Mouse (Mus musculus): ENCODE data around the gene Kif19a. TPM values are rescaled to one million over a fixed set of nuclear protein-coding genes. Genes with fewer than 3 reads are reported as not detected.

Kif19a gene
- polyA plus RNA-seq, 1 experiment from 2014 or later: 0.09 TPM

- ATAC-seq (ENCODE audit: low FRiP score, low read depth): no peak
- 71% methylated on average over 4 of the region's 4 CpGs for WGBS
- Histone ChIP-seq H3K27me3 (peaks cover 10% of the 10 kb centered on the region; the same call in 1 of the 2 replicates), H3K4me2 (replicated peaks) (no peak overlapping the region), H3K4me3 (no peak overlapping the region), H3K36me3 (no peaks in the 10 kb centered on the region), H3K9me3 (no peaks in the 10 kb centered on the region), H3K4me1 (peaks cover 21% of the 10 kb centered on the region), H3K27ac (no peak overlapping the region), H3K9ac (no peak overlapping the region)
Observed at GRCm38 (mm10) chr11:114731711-114732110, 33.5 kb upstream of the Kif19a start.

GRCm38 (mm10) chr11:114732890-114733289 is 32.3 kb upstream of the Kif19a start:
- H3K4me2 ChIP-seq (replicated peaks): no peak overlapping the region
- H3K27ac ChIP-seq: no peak overlapping the region
- 78% methylated on average over 22 of the region's 22 CpGs for WGBS
- H3K9me3 ChIP-seq: no peaks in the 10 kb centered on the region
- H3K36me3 ChIP-seq: no peaks in the 10 kb centered on the region
- H3K4me3 ChIP-seq: no peak overlapping the region
- peaks cover 11% of the 10 kb centered on the region; the same call in 1 of the 2 replicates for H3K4me1 ChIP-seq
- ATAC-seq (ENCODE audit: low FRiP score, low read depth): no peak
- peaks cover 5% of the 10 kb centered on the region; the same call in 1 of the 2 replicates for H3K27me3 ChIP-seq
- no peak overlapping the region for H3K9ac ChIP-seq

- Histone ChIP-seq H3K4me3 (no peak overlapping the region), H3K4me2 (replicated peaks) (no peak overlapping the region), H3K27me3 (no peaks in the 10 kb centered on the region; the same call in 1 of the 2 replicates), H3K4me1 (peaks cover 9% of the 10 kb centered on the region; the same call in 1 of the 2 replicates), H3K9ac (no peak overlapping the region), H3K27ac (no peak overlapping the region), H3K9me3 (no peaks in the 10 kb centered on the region), H3K36me3 (no peaks in the 10 kb centered on the region)
- no peak for ATAC-seq (ENCODE audit: low FRiP score, low read depth)
- WGBS: 81% methylated on average over 2 of the region's 2 CpGs
Observed at GRCm38 (mm10) chr11:114736111-114736510, 29.1 kb upstream of the Kif19a start.

GRCm38 (mm10) chr11:114736913-114737624 is 28.1 kb upstream of the Kif19a start:
- Histone ChIP-seq H3K4me3 (no peak overlapping the region), H3K9me3 (no peaks in the 10 kb centered on the region), H3K27ac (no peak overlapping the region), H3K4me2 (replicated peaks) (no peak overlapping the region), H3K27me3 (no peaks in the 10 kb centered on the region; the same call in 1 of the 2 replicates), H3K36me3 (no peaks in the 10 kb centered on the region), H3K4me1 (peaks cover 9% of the 10 kb centered on the region; the same call in 1 of the 2 replicates), H3K9ac (peak overlapping the region; percentile 13; the same call in 1 of the 2 replicates)
- WGBS: 34% methylated on average over 11 of the region's 11 CpGs
- no peak for ATAC-seq (ENCODE audit: low FRiP score, low read depth)

GRCm38 (mm10) chr11:114740598-114740997 is 24.6 kb upstream of the Kif19a start:
- WGBS: 39% methylated on average over 10 of the region's 10 CpGs
- Histone ChIP-seq H3K27ac (no peak overlapping the region), H3K4me1 (peaks cover 9% of the 10 kb centered on the region; the same call in 1 of the 2 replicates), H3K9ac (no peak overlapping the region), H3K36me3 (no peaks in the 10 kb centered on the region), H3K4me2 (replicated peaks) (no peak overlapping the region), H3K9me3 (no peaks in the 10 kb centered on the region), H3K27me3 (peaks cover 9% of the 10 kb centered on the region), H3K4me3 (no peak overlapping the region)
- ATAC-seq (ENCODE audit: low FRiP score, low read depth): no peak

- no peaks in the 10 kb centered on the region for H3K9me3 ChIP-seq
- H3K4me2 ChIP-seq (replicated peaks): no peak overlapping the region
- 62% methylated on average over 6 of the region's 6 CpGs for WGBS
- no peaks in the 10 kb centered on the region for H3K36me3 ChIP-seq
- no peak for ATAC-seq (ENCODE audit: low FRiP score, low read depth)
- peaks cover 9% of the 10 kb centered on the region; the same call in 1 of the 2 replicates for H3K4me1 ChIP-seq
- no peak overlapping the region for H3K9ac ChIP-seq
- H3K4me3 ChIP-seq: no peak overlapping the region
- H3K27ac ChIP-seq: no peak overlapping the region
- peaks cover 9% of the 10 kb centered on the region for H3K27me3 ChIP-seq
Observed at GRCm38 (mm10) chr11:114741451-114741850, 23.7 kb upstream of the Kif19a start.

- H3K9me3 ChIP-seq: no peaks in the 10 kb centered on the region
- H3K9ac ChIP-seq: no peak overlapping the region
- H3K4me3 ChIP-seq: no peak overlapping the region
- peaks cover 9% of the 10 kb centered on the region for H3K27me3 ChIP-seq
- ATAC-seq (ENCODE audit: low FRiP score, low read depth): peak; percentile 75
- no peaks in the 10 kb centered on the region for H3K36me3 ChIP-seq
- peak overlapping the region; percentile 51 for H3K4me2 ChIP-seq (replicated peaks)
- WGBS: 2% methylated on average over 12 of the region's 12 CpGs
- no peak overlapping the region for H3K27ac ChIP-seq
- peaks cover 5% of the 10 kb centered on the region; the same call in 1 of the 2 replicates for H3K4me1 ChIP-seq
Observed at GRCm38 (mm10) chr11:114745134-114745533, 20.1 kb upstream of the Kif19a start.

GRCm38 (mm10) chr11:114747564-114748138 is 17.5 kb upstream of the Kif19a start:
- Histone ChIP-seq H3K4me2 (replicated peaks) (no peak overlapping the region), H3K27me3 (peaks cover 9% of the 10 kb centered on the region), H3K9ac (no peak overlapping the region), H3K4me3 (no peak overlapping the region), H3K27ac (no peak overlapping the region), H3K36me3 (no peaks in the 10 kb centered on the region), H3K4me1 (no peaks in the 10 kb centered on the region), H3K9me3 (no peaks in the 10 kb centered on the region)
- WGBS: 60% methylated on average over 12 of the region's 12 CpGs
- no peak for ATAC-seq (ENCODE audit: low FRiP score, low read depth)

GRCm38 (mm10) chr11:114769911-114770310 is 4.7 kb downstream of the Kif19a start:
- no peaks in the 10 kb centered on the region for H3K36me3 ChIP-seq
- peaks cover 7% of the 10 kb centered on the region; the same call in 1 of the 2 replicates for H3K4me1 ChIP-seq
- WGBS: 60% methylated on average over 6 of the region's 6 CpGs
- no peak overlapping the region for H3K27ac ChIP-seq
- ATAC-seq (ENCODE audit: low FRiP score, low read depth): no peak
- peaks cover 28% of the 10 kb centered on the region for H3K27me3 ChIP-seq
- no peak overlapping the region for H3K9ac ChIP-seq
- H3K4me3 ChIP-seq: no peak overlapping the region
- no peaks in the 10 kb centered on the region for H3K9me3 ChIP-seq
- no peak overlapping the region for H3K4me2 ChIP-seq (replicated peaks)

- Histone ChIP-seq H3K9me3 (no peaks in the 10 kb centered on the region), H3K27me3 (peaks cover 10% of the 10 kb centered on the region), H3K27ac (no peak overlapping the region), H3K4me2 (replicated peaks) (no peak overlapping the region), H3K4me3 (no peak overlapping the region), H3K4me1 (no peaks in the 10 kb centered on the region), H3K9ac (no peak overlapping the region), H3K36me3 (no peaks in the 10 kb centered on the region)
- 68% methylated on average over 2 of the region's 2 CpGs for WGBS
- ATAC-seq (ENCODE audit: low FRiP score, low read depth): no peak
Observed at GRCm38 (mm10) chr11:114771896-114772295, 6.7 kb downstream of the Kif19a start.

- Histone ChIP-seq H3K27ac (no peak overlapping the region), H3K4me3 (no peak overlapping the region), H3K4me1 (no peaks in the 10 kb centered on the region), H3K4me2 (replicated peaks) (no peak overlapping the region), H3K9ac (no peak overlapping the region), H3K9me3 (no peaks in the 10 kb centered on the region), H3K36me3 (no peaks in the 10 kb centered on the region), H3K27me3 (peaks cover 72% of the 10 kb centered on the region)
- ATAC-seq (ENCODE audit: low FRiP score, low read depth): no peak
- 52% methylated on average over 9 of the region's 9 CpGs for WGBS
Observed at GRCm38 (mm10) chr11:114780076-114780475, 14.9 kb downstream of the Kif19a start.

GRCm38 (mm10) chr11:114785892-114786291 is 20.7 kb downstream of the Kif19a start:
- Histone ChIP-seq H3K27ac (no peak overlapping the region), H3K4me2 (replicated peaks) (peak overlapping the region; percentile 61), H3K36me3 (no peaks in the 10 kb centered on the region), H3K27me3 (peaks cover 99% of the 10 kb centered on the region), H3K9me3 (no peaks in the 10 kb centered on the region), H3K4me3 (peak overlapping the region; percentile 36), H3K4me1 (peaks cover 6% of the 10 kb centered on the region; the same call in 1 of the 2 replicates), H3K9ac (no peak overlapping the region)
- no peak for ATAC-seq (ENCODE audit: low FRiP score, low read depth)
- WGBS: 55% methylated on average over 10 of the region's 10 CpGs

Data from limb, embryonic 13.5 days (tissue).